Mouse (Mus musculus): Measurements from ENCODE around the gene Tpi1. TPM values are rescaled to one million over a fixed set of nuclear protein-coding genes. Genes with fewer than 3 reads are reported as not detected.

Gene Tpi1
- total and polyA plus RNA-seq, 3 experiments, result 102 to 1,182 (median 440) TPM

GRCm38 (mm10) chr6:124856916-124857839 lies 43.1 kb upstream of the Tpi1 start, which contains the start of gene P3h3:
Gene P3h3 (minus strand): TSS chr6:124857752.
- no peak within 1 kb of the TSS for H3K27ac ChIP-seq (ENCODE audit: control insufficient read depth, low read depth, low read length)
- DNase-seq (ENCODE audit: low read depth, low spot score), result peak; percentile 57

GRCm38 (mm10) chr6:124856321-124856720 lies 42.2 kb upstream of the Tpi1 start:
- Histone ChIP-seq H3K79me2 (ENCODE audit: control insufficient read depth, insufficient read depth, low read length, poor library complexity) (no peaks in the 10 kb centered on the region), H3K27ac (ENCODE audit: control insufficient read depth, low read depth, low read length) (no peak overlapping the region), H3K36me3 (ENCODE audit: control insufficient read depth in 1 of 2, insufficient read depth in 2 of 2, low read length in 2 of 2) (no peaks in the 10 kb centered on the region), H3K4me3 (ENCODE audit: control insufficient read depth in 1 of 2, insufficient read depth in 1 of 2, low read depth in 2 of 2, low read length in 2 of 2) (peak overlapping the region; percentile 24 to 45), H3K27me3 (ENCODE audit: control insufficient read depth in 1 of 2, insufficient read depth in 2 of 2, low read length in 2 of 2) (peaks cover 7 to 9% of the 10 kb centered on the region in 2 experiments), H3K4me1 (ENCODE audit: control insufficient read depth in 1 of 2, insufficient read depth in 2 of 2, low read length in 2 of 2) (peaks cover 0 to 3% of the 10 kb centered on the region in 2 experiments; a peak in 1 of 4 replicates), H3K9me3 (replicated peaks; ENCODE audit: insufficient read depth, low read length) (no peaks in the 10 kb centered on the region), H3K9ac (ENCODE audit: control insufficient read depth, low read depth, low read length, poor library complexity, severe bottlenecking) (peak overlapping the region; percentile 19; the same call in 1 of the 2 replicates)
- DNase-seq (ENCODE audit: low read depth, low spot score), result peak; percentile 21
- TF ChIP-seq MYC (IDR thresholded peaks at IDR 0.05; ENCODE audit: low read depth, low read length) (no peak), SMC3 (IDR thresholded peaks at IDR 0.05; ENCODE audit: low read depth, low read length) (no peak), MAZ (IDR thresholded peaks at IDR 0.05; ENCODE audit: low read depth, low read length) (no peak), USF1 (IDR thresholded peaks at IDR 0.05; ENCODE audit: low read depth, low read length) (no peak), ZMIZ1 (IDR thresholded peaks at IDR 0.05; ENCODE audit: low read depth, low read length) (no peak), GABPA (IDR thresholded peaks at IDR 0.05; ENCODE audit: low read depth, low read length) (no peak), MAFK (IDR thresholded peaks at IDR 0.05; ENCODE audit: borderline replicate concordance, low read depth, low read length) (no peak), MAX (IDR thresholded peaks at IDR 0.05; ENCODE audit: low read length) (no peak), ZC3H11A (IDR thresholded peaks at IDR 0.05; ENCODE audit: low read depth, low read length) (no peak), MEF2A (IDR thresholded peaks at IDR 0.05; ENCODE audit: extremely low read depth, insufficient replicate concordance, low read depth, low read length, poor library complexity, severe bottlenecking) (no peak), CTCF (IDR thresholded peaks at IDR 0.05 in 2 of 3, conservative IDR thresholded peaks at IDR 0.05 in 1 of 3; ENCODE audit: control insufficient read depth in 1 of 3, insufficient read depth in 1 of 3, low read depth in 2 of 3, low read length in 3 of 3, poor library complexity in 1 of 3, severe bottlenecking in 1 of 3) (no peak), EP300 (IDR thresholded peaks at IDR 0.05; ENCODE audit: low read depth in 1 of 2, low read length in 2 of 2) (no peak), ELF1 (IDR thresholded peaks at IDR 0.05; ENCODE audit: low read depth, low read length) (no peak), SIN3A (IDR thresholded peaks at IDR 0.05; ENCODE audit: low read length) (no peak), BHLHE40 (IDR thresholded peaks at IDR 0.05; ENCODE audit: borderline replicate concordance, low read depth, low read length) (no peak), CHD2 (IDR thresholded peaks at IDR 0.05; ENCODE audit: low read length) (no peak), NRF1 (IDR thresholded peaks at IDR 0.05; ENCODE audit: insufficient read depth, low read depth, low read length, poor library complexity, severe bottlenecking) (no peak)

More at GRCm38 (mm10) chr6:124856916-124857839, 43.1 kb upstream of the Tpi1 start, which contains the start of gene P3h3:
- no peaks in the 10 kb centered on the region for H3K36me3 ChIP-seq (ENCODE audit: control insufficient read depth in 1 of 2, insufficient read depth in 2 of 2, low read length in 2 of 2)
- no peak for TF ChIP-seq MYB (IDR thresholded peaks at IDR 0.05; ENCODE audit: low read depth, low read length)
- peak in 2 of 3 experiments; percentile 45 to 70; a peak in 5 of 6 replicates for TF ChIP-seq CTCF (IDR thresholded peaks at IDR 0.05 in 2 of 3, conservative IDR thresholded peaks at IDR 0.05 in 1 of 3; ENCODE audit: control insufficient read depth in 1 of 3, insufficient read depth in 1 of 3, low read depth in 2 of 3, low read length in 3 of 3, poor library complexity in 1 of 3, severe bottlenecking in 1 of 3)
- peaks cover 0 to 3% of the 10 kb centered on the region in 2 experiments; a peak in 1 of 4 replicates for H3K4me1 ChIP-seq (ENCODE audit: control insufficient read depth in 1 of 2, insufficient read depth in 2 of 2, low read length in 2 of 2)
- H3K9me3 ChIP-seq (replicated peaks; ENCODE audit: insufficient read depth, low read length), result no peaks in the 10 kb centered on the region
- peak within 1 kb of the TSS; percentile 59 for H3K9ac ChIP-seq (ENCODE audit: control insufficient read depth, low read depth, low read length, poor library complexity, severe bottlenecking)
- H3K4me3 ChIP-seq (ENCODE audit: control insufficient read depth in 1 of 2, insufficient read depth in 1 of 2, low read depth in 2 of 2, low read length in 2 of 2), result peak within 1 kb of the TSS; percentile 24 to 45
- H3K79me2 ChIP-seq (ENCODE audit: control insufficient read depth, insufficient read depth, low read length, poor library complexity), result no peaks in the 10 kb centered on the region
- peaks cover 6 to 9% of the 10 kb centered on the region in 2 experiments for H3K27me3 ChIP-seq (ENCODE audit: control insufficient read depth in 1 of 2, insufficient read depth in 2 of 2, low read length in 2 of 2)
